Mouse (Mus musculus): ENCODE results near the gene 1520401A03Rik.

- TF ChIP-seq GATA1 (IDR thresholded peaks at IDR 0.05; ENCODE audit: low read length): no peak
- TF ChIP-seq TAL1 (IDR thresholded peaks at IDR 0.05; ENCODE audit: low read length): no peak
These were observed 40.4 kb upstream of the 1520401A03Rik start for GRCm38 (mm10) chr17:23762976-23763375.
